Mouse (Mus musculus) intestine, postnatal 0 days (tissue): ENCODE measurements at regions not wholly inside any gene's neighbourhood (a gene's known extent, or its start where the extent isn't known, plus 50 kb on each side); places are given as distances from the start of the nearest gene placed in this dataset.

Experiments used
- ATAC-seq: fragments of 200-750 bp; cut with Nextera tagmentation; 2 replicates; pipeline ENCODE4 v1.8.0; 2017; ENCODE audit warnings: mild to moderate bottlenecking, moderate TSS enrichment, moderate library complexity
- H3K27ac ChIP-seq: fragments of 300-500 bp; sonication (generic); 2 replicates; pipeline ENCODE4 v1.5.1; 2014; ENCODE audit warnings: mild to moderate bottlenecking, low read depth, low read length, moderate library complexity
- H3K27me3 ChIP-seq: fragments of 300-500 bp; sonication (generic); replicated peaks from 2 replicates; pipeline ENCODE4 v1.6.1; 2014; ENCODE audit warnings: low read length, mixed read lengths; ENCODE audit not compliant: control insufficient read depth, insufficient read depth
- H3K36me3 ChIP-seq: fragments of 300-500 bp; sonication (generic); 2 replicates; pipeline ENCODE4 v1.6.1; 2014; ENCODE audit warnings: mild to moderate bottlenecking, moderate library complexity; ENCODE audit not compliant: control insufficient read depth, insufficient read depth
- H3K4me1 ChIP-seq: fragments of 300-500 bp; sonication (generic); replicated peaks from 2 replicates; pipeline ENCODE4 v1.6.1; 2014; ENCODE audit warnings: antibody characterized with exemption, low read length, mixed read lengths; ENCODE audit not compliant: control insufficient read depth, insufficient read depth
- H3K4me2 ChIP-seq: fragments of 300-500 bp; sonication (generic); replicated peaks from 2 replicates; pipeline ENCODE4 v1.6.1; 2014; ENCODE audit warnings: low read depth, mild to moderate bottlenecking, moderate library complexity
- H3K4me3 ChIP-seq: fragments of 300-500 bp; sonication (generic); 2 replicates; pipeline ENCODE4 v1.5.1; 2014; ENCODE audit warnings: low read depth, low read length
- H3K9ac ChIP-seq: fragments of 300-500 bp; sonication (generic); 2 replicates; pipeline ENCODE4 v1.6.1; 2014; ENCODE audit warnings: mild to moderate bottlenecking, low read depth, low read length
- H3K9me3 ChIP-seq: fragments of 300-500 bp; sonication (generic); 2 replicates; pipeline ENCODE4 v1.6.1; 2016; ENCODE audit warnings: mixed run types; ENCODE audit not compliant: control insufficient read depth
- CTCF ChIP-seq: sonication (generic); IDR thresholded peaks from 2 replicates; pipeline ENCODE4 v1.5.1; 2016; ENCODE audit warnings: low read depth, mild to moderate bottlenecking, control low read depth, antibody characterized with exemption, moderate library complexity
- WGBS: fragments of 180-500 bp; shearing (Covaris S2); extraction: QIAGEN DNeasy Blood & Tissue Kit; methylation state at CpG from one replicate; pipeline ENCODE4 v1.1.7; 2014; 5-methylcytosine and 5-hydroxymethylcytosine counted together

DNA sequence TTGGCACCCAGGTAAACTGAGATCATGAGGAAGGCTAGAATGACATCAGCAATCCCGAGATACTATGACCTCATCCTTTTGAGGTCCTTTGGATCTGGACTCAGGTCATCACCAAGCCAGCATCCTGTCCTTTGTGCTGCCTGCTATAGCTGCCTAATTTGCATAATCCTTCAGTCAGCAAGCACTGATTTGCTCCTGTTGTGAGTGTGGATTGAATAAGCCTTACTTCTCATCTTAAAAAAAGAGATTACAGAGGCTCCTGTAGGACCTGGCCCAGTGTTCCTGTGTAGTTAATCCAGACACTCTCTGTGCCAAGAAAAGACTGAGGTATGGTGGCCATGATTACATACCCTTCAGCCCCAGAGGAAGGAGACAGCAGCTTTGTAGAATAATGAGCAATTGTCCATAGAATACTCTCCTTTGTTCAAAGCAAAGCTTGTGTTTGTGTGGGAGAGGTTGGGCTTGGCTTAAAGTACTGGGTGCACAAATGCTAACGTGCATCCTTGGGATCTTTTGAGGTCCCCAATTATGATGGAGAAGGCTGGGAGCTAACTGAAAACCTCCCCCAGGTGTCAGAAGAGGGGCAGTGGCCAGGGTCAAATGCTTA, 50.4 kb upstream of the Sorl1 start:
- Histone ChIP-seq H3K9me3 (no peaks in the 10 kb centered on the region), H3K27me3 (no peaks in the 10 kb centered on the region), H3K4me2 (no peak overlapping the region), H3K4me1 (no peaks in the 10 kb centered on the region), H3K9ac (no peak overlapping the region), H3K4me3 (no peak overlapping the region), H3K36me3 (no peaks in the 10 kb centered on the region), H3K27ac (no peak overlapping the region)
- TF ChIP-seq CTCF = no peak
- WGBS = 56% methylated on average over 2 of the region's 2 CpGs
- ATAC-seq = no peak
